Mouse (Mus musculus) stomach, embryonic 16.5 days (tissue): ENCODE measurements around the gene Csgalnact2. TPM values are rescaled to one million over a fixed set of nuclear protein-coding genes. Genes with fewer than 3 reads are reported as not detected.

Experiments used
- ATAC-seq: fragments of 200-750 bp; cut with Nextera tagmentation; 2 replicates; pipeline ENCODE4 v1.8.0; 2017; ENCODE audit warnings: moderate number of reproducible peaks, moderate TSS enrichment; ENCODE audit not compliant: insufficient read depth, low FRiP score
- H3K27ac ChIP-seq: fragments of 300-500 bp; sonication (generic); 2 replicates; pipeline ENCODE4 v1.5.1; 2014; ENCODE audit warnings: low read length
- H3K27me3 ChIP-seq: fragments of 300-500 bp; sonication (generic); 2 replicates; pipeline ENCODE4 v1.6.1; 2014; ENCODE audit warnings: low read length, control low read depth, mixed read lengths; ENCODE audit not compliant: control insufficient read depth, insufficient read depth
- H3K36me3 ChIP-seq: fragments of 300-500 bp; sonication (generic); 2 replicates; pipeline ENCODE4 v1.6.1; 2014; ENCODE audit warnings: low read length; ENCODE audit not compliant: control insufficient read depth, insufficient read depth
- H3K4me1 ChIP-seq: fragments of 300-500 bp; sonication (generic); 2 replicates; pipeline ENCODE4 v1.6.1; 2014; ENCODE audit warnings: low read length, control low read depth, mixed read lengths; ENCODE audit not compliant: control insufficient read depth, insufficient read depth
- H3K4me2 ChIP-seq: fragments of 300-500 bp; sonication (generic); 2 replicates; pipeline ENCODE4 v1.6.1; 2014; ENCODE audit warnings: low read depth, low read length, mixed read lengths
- H3K4me3 ChIP-seq: fragments of 300-500 bp; sonication (generic); replicated peaks from 2 replicates; pipeline ENCODE4 v1.5.1; 2014; ENCODE audit warnings: mild to moderate bottlenecking, low read length
- H3K9ac ChIP-seq: fragments of 300-500 bp; sonication (generic); 2 replicates; pipeline ENCODE4 v1.6.1; 2014; ENCODE audit warnings: low read length
- H3K9me3 ChIP-seq: fragments of 300-500 bp; sonication (generic); replicated peaks from 2 replicates; pipeline ENCODE4 v1.6.1; 2016; ENCODE audit warnings: low read length, control low read depth; ENCODE audit not compliant: control insufficient read depth
- WGBS: fragments of 180-500 bp; shearing (Covaris S2); extraction: QIAGEN DNeasy Blood & Tissue Kit; methylation state at CpG from one replicate; pipeline ENCODE4 v1.1.7; 2014; 5-methylcytosine and 5-hydroxymethylcytosine counted together
- polyA plus RNA-seq: library from polyadenylated mRNA; unstranded; fragments of >200 nt; fragmentation: Nextera tagmentation; extraction: Ambion mirVana; gene quantifications from 2 replicates; pipeline ENCODE4 v1.2.1, GENCODE M21; 2015

Gene Csgalnact2
- polyA plus RNA-seq, 1 experiment from 2014 or later = 16.8 TPM

GRCm38 (mm10) chr6:118083608-118084007 is 55.3 kb downstream of the Csgalnact2 start:
- Histone ChIP-seq H3K27ac (no peak overlapping the region), H3K4me3 (no peak overlapping the region), H3K4me1 (no peaks in the 10 kb centered on the region), H3K9me3 (no peaks in the 10 kb centered on the region), H3K9ac (no peak overlapping the region), H3K36me3 (no peaks in the 10 kb centered on the region), H3K27me3 (no peaks in the 10 kb centered on the region), H3K4me2 (no peak overlapping the region)
- 72% methylated on average over 6 of the region's 6 CpGs for WGBS
- ATAC-seq = no peak

- no peak for ATAC-seq
- Histone ChIP-seq H3K4me3 (no peak overlapping the region), H3K9me3 (no peaks in the 10 kb centered on the region), H3K36me3 (no peaks in the 10 kb centered on the region), H3K4me1 (no peaks in the 10 kb centered on the region), H3K9ac (no peak overlapping the region), H3K4me2 (no peak overlapping the region), H3K27ac (no peak overlapping the region), H3K27me3 (no peaks in the 10 kb centered on the region)
- 75% methylated on average over 3 of the region's 3 CpGs for WGBS
These were observed 56.6 kb downstream of the Csgalnact2 start for GRCm38 (mm10) chr6:118082384-118082783.

- no peaks in the 10 kb centered on the region for H3K36me3 ChIP-seq
- no peak overlapping the region for H3K4me2 ChIP-seq
- no peak overlapping the region for H3K9ac ChIP-seq
- no peak overlapping the region for H3K27ac ChIP-seq
- no peak for ATAC-seq
- no peaks in the 10 kb centered on the region for H3K4me1 ChIP-seq
- H3K4me3 ChIP-seq = no peak overlapping the region
- H3K27me3 ChIP-seq = no peaks in the 10 kb centered on the region
- WGBS = 93% methylated on average over 4 of the region's 4 CpGs
- no peaks in the 10 kb centered on the region for H3K9me3 ChIP-seq
These were observed 58.2 kb downstream of the Csgalnact2 start for GRCm38 (mm10) chr6:118080711-118081110.

- Histone ChIP-seq H3K27ac (no peak overlapping the region), H3K4me2 (no peak overlapping the region), H3K9me3 (no peaks in the 10 kb centered on the region), H3K4me1 (no peaks in the 10 kb centered on the region), H3K4me3 (no peak overlapping the region), H3K36me3 (no peaks in the 10 kb centered on the region), H3K27me3 (no peaks in the 10 kb centered on the region), H3K9ac (no peak overlapping the region)
- 62% methylated on average over 10 of the region's 10 CpGs for WGBS
- ATAC-seq = no peak
These were observed 59.0 kb downstream of the Csgalnact2 start for GRCm38 (mm10) chr6:118079762-118080465.

- no peak overlapping the region for H3K4me3 ChIP-seq
- H3K9ac ChIP-seq = no peak overlapping the region
- H3K9me3 ChIP-seq = no peaks in the 10 kb centered on the region
- ATAC-seq = no peak
- no peaks in the 10 kb centered on the region for H3K36me3 ChIP-seq
- H3K27me3 ChIP-seq = no peaks in the 10 kb centered on the region
- no peak overlapping the region for H3K4me2 ChIP-seq
- H3K27ac ChIP-seq = no peak overlapping the region
- WGBS = 55% methylated on average over 3 of the region's 3 CpGs
- no peaks in the 10 kb centered on the region; the same call in 1 of the 2 replicates for H3K4me1 ChIP-seq
These were observed 59.6 kb downstream of the Csgalnact2 start for GRCm38 (mm10) chr6:118079292-118079691.

- no peak overlapping the region for H3K27ac ChIP-seq
- H3K36me3 ChIP-seq = no peaks in the 10 kb centered on the region
- no peaks in the 10 kb centered on the region for H3K9me3 ChIP-seq
- no peak overlapping the region for H3K9ac ChIP-seq
- 60% methylated on average over 10 of the region's 10 CpGs for WGBS
- ATAC-seq = no peak
- no peaks in the 10 kb centered on the region; the same call in 1 of the 2 replicates for H3K4me1 ChIP-seq
- H3K4me3 ChIP-seq = no peak overlapping the region
- H3K4me2 ChIP-seq = no peak overlapping the region
- H3K27me3 ChIP-seq = no peaks in the 10 kb centered on the region
These were observed 60.2 kb downstream of the Csgalnact2 start for GRCm38 (mm10) chr6:118078751-118079150.

- no peak for ATAC-seq
- Histone ChIP-seq H3K27me3 (no peaks in the 10 kb centered on the region), H3K4me1 (no peaks in the 10 kb centered on the region; the same call in 1 of the 2 replicates), H3K27ac (no peak overlapping the region), H3K36me3 (no peaks in the 10 kb centered on the region), H3K4me2 (no peak overlapping the region), H3K9ac (no peak overlapping the region), H3K9me3 (no peaks in the 10 kb centered on the region), H3K4me3 (no peak overlapping the region)
- 79% methylated on average over 7 of the region's 7 CpGs for WGBS
These were observed 61.5 kb downstream of the Csgalnact2 start for GRCm38 (mm10) chr6:118077421-118077820.

GRCm38 (mm10) chr6:118076748-118077147 is 62.2 kb downstream of the Csgalnact2 start:
- ATAC-seq = no peak
- H3K9me3 ChIP-seq = no peaks in the 10 kb centered on the region
- WGBS = 82% methylated on average over 8 of the region's 8 CpGs
- no peak overlapping the region for H3K4me2 ChIP-seq
- no peaks in the 10 kb centered on the region for H3K36me3 ChIP-seq
- H3K4me1 ChIP-seq = no peaks in the 10 kb centered on the region; the same call in 1 of the 2 replicates
- no peak overlapping the region for H3K9ac ChIP-seq
- no peak overlapping the region for H3K4me3 ChIP-seq
- no peaks in the 10 kb centered on the region for H3K27me3 ChIP-seq
- no peak overlapping the region for H3K27ac ChIP-seq

- H3K36me3 ChIP-seq = no peaks in the 10 kb centered on the region
- H3K4me3 ChIP-seq = no peak overlapping the region
- no peak overlapping the region for H3K9ac ChIP-seq
- no peak overlapping the region for H3K27ac ChIP-seq
- no peaks in the 10 kb centered on the region; the same call in 1 of the 2 replicates for H3K4me1 ChIP-seq
- no peaks in the 10 kb centered on the region for H3K27me3 ChIP-seq
- no peak overlapping the region for H3K4me2 ChIP-seq
- WGBS = 69% methylated on average over 3 of the region's 3 CpGs
- no peaks in the 10 kb centered on the region for H3K9me3 ChIP-seq
- no peak for ATAC-seq
These were observed 62.7 kb downstream of the Csgalnact2 start for GRCm38 (mm10) chr6:118076256-118076655.
